Mouse (Mus musculus): Measurements from ENCODE around the gene Eif3l. TPM values are rescaled to one million over a fixed set of nuclear protein-coding genes. Genes with fewer than 3 reads are reported as not detected.

The Eif3l gene
- polyA plus RNA-seq, 1 experiment from 2014 or later = 135 TPM

GRCm38 (mm10) chr15:79093083-79093839, 18.3 kb downstream of the Eif3l start:
- H3K27ac ChIP-seq (replicated peaks) = peak overlapping the region; percentile 77
- no peaks in the 10 kb centered on the region for H3K27me3 ChIP-seq (ENCODE audit: control insufficient read depth, insufficient read depth, low read length)
- no peaks in the 10 kb centered on the region for H3K9me3 ChIP-seq (ENCODE audit: control insufficient read depth, low read length)
- DNase-seq (ENCODE audit: low spot score) (peak; percentile 52), ATAC-seq (ENCODE audit: low FRiP score, low TSS enrichment) (peak; percentile 48; the same call in 1 of the 2 replicates)
- TF ChIP-seq EP300 (optimal IDR thresholded peaks at IDR 0.05) = no peak
- TF ChIP-seq CTCF (IDR thresholded peaks at IDR 0.05; ENCODE audit: low read depth) = peak; percentile 87
- H3K9ac ChIP-seq (ENCODE audit: low read length) = peak overlapping the region; percentile 13; the same call in 1 of the 2 replicates
- WGBS = 41% methylated on average over 7 of the region's 7 CpGs
- H3K36me3 ChIP-seq (ENCODE audit: control insufficient read depth, insufficient read depth, low read length) = peaks cover 7% of the 10 kb centered on the region; the same call in 1 of the 2 replicates
- peaks cover 9% of the 10 kb centered on the region for H3K4me1 ChIP-seq (replicated peaks; ENCODE audit: control insufficient read depth, insufficient read depth)
- H3K4me2 ChIP-seq (replicated peaks; ENCODE audit: low read depth) = no peak overlapping the region
- no peak overlapping the region for H3K4me3 ChIP-seq (ENCODE audit: low read depth, low read length)

DNA sequence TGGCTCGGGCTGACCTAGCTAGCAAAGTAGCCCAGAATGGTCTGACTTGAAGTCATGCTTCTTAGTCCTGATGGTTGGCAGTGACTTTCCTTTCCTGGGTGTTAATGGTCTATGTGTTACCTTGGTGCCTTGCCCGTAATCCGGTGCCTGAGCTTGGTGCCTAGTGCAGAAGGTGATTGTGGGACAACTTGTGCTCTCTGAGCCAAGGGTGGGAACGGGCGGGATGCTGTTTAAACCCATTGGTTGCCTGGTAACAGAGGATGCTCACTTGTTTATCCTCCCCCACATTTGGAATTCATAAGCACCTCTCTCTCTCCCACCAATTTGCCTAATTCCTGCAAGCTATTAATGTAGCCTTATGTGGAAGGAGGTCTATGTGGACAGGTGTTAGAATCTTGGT, 20.5 kb downstream of the Eif3l start:
- H3K4me2 ChIP-seq (replicated peaks; ENCODE audit: low read depth) = no peak overlapping the region
- H3K27ac ChIP-seq (replicated peaks) = 0 out of 2 replicates have a peak overlapping the region, but pooled peaks have one; percentile 24
- H3K9ac ChIP-seq (ENCODE audit: low read length) = no peak overlapping the region
- TF ChIP-seq CTCF (IDR thresholded peaks at IDR 0.05; ENCODE audit: low read depth) (no peak), EP300 (optimal IDR thresholded peaks at IDR 0.05) (no peak)
- ATAC-seq (ENCODE audit: low FRiP score, low TSS enrichment) (no peak), DNase-seq (ENCODE audit: low spot score) (no peak)
- no peak overlapping the region for H3K4me3 ChIP-seq (ENCODE audit: low read depth, low read length)
- no peaks in the 10 kb centered on the region for H3K9me3 ChIP-seq (ENCODE audit: control insufficient read depth, low read length)
- H3K4me1 ChIP-seq (replicated peaks; ENCODE audit: control insufficient read depth, insufficient read depth) = peaks cover 16% of the 10 kb centered on the region
- 76% methylated on average over 5 of the region's 5 CpGs for WGBS
- H3K36me3 ChIP-seq (ENCODE audit: control insufficient read depth, insufficient read depth, low read length) = peaks cover 4% of the 10 kb centered on the region; the same call in 1 of the 2 replicates
- H3K27me3 ChIP-seq (ENCODE audit: control insufficient read depth, insufficient read depth, low read length) = no peaks in the 10 kb centered on the region

- WGBS = 50% methylated on average over 3 of the region's 3 CpGs
- ATAC-seq (ENCODE audit: low FRiP score, low TSS enrichment) = no peak
- TF ChIP-seq CTCF (IDR thresholded peaks at IDR 0.05; ENCODE audit: low read depth) = no peak
- TF ChIP-seq EP300 (optimal IDR thresholded peaks at IDR 0.05) = no peak
- Histone ChIP-seq H3K4me2 (replicated peaks; ENCODE audit: low read depth) (no peak overlapping the region), H3K27me3 (ENCODE audit: control insufficient read depth, insufficient read depth, low read length) (no peaks in the 10 kb centered on the region), H3K36me3 (ENCODE audit: control insufficient read depth, insufficient read depth, low read length) (no peaks in the 10 kb centered on the region; the same call in 1 of the 2 replicates), H3K4me3 (ENCODE audit: low read depth, low read length) (no peak overlapping the region), H3K9ac (ENCODE audit: low read length) (no peak overlapping the region), H3K4me1 (replicated peaks; ENCODE audit: control insufficient read depth, insufficient read depth) (peaks cover 19% of the 10 kb centered on the region), H3K27ac (replicated peaks) (peak overlapping the region; percentile 94), H3K9me3 (ENCODE audit: control insufficient read depth, low read length) (no peaks in the 10 kb centered on the region)
- DNase-seq (ENCODE audit: low spot score) = no peak
Measured at GRCm38 (mm10) chr15:79096556-79096955, 21.6 kb downstream of the Eif3l start.

DNA sequence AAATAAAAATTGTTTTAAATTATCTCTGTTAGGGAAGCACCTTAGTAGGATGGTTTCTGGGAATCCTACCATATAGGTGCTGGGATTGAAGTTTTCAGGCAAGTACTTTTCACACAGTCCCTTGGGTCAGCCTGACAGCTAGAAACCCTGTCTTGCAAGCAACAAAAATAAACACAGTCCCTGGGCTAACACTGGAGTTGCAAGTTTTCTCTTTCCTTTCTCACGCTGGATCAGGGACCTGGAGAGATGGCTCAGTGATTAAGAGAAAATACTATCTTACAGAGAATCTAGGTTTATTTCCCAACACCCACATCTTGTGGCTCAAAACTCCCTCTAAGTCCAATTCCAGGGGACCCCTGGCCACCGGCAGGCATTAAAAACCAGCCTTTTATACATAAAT, 22.2 kb downstream of the Eif3l start:
- DNase-seq (ENCODE audit: low spot score) (no peak), ATAC-seq (ENCODE audit: low FRiP score, low TSS enrichment) (no peak)
- Histone ChIP-seq H3K9ac (ENCODE audit: low read length) (peak overlapping the region; percentile 38; the same call in 1 of the 2 replicates), H3K4me1 (replicated peaks; ENCODE audit: control insufficient read depth, insufficient read depth) (peaks cover 19% of the 10 kb centered on the region), H3K27me3 (ENCODE audit: control insufficient read depth, insufficient read depth, low read length) (no peaks in the 10 kb centered on the region), H3K4me3 (ENCODE audit: low read depth, low read length) (no peak overlapping the region), H3K27ac (replicated peaks) (peak overlapping the region; percentile 94), H3K4me2 (replicated peaks; ENCODE audit: low read depth) (peak overlapping the region; percentile 42), H3K9me3 (ENCODE audit: control insufficient read depth, low read length) (no peaks in the 10 kb centered on the region), H3K36me3 (ENCODE audit: control insufficient read depth, insufficient read depth, low read length) (no peaks in the 10 kb centered on the region; the same call in 1 of the 2 replicates)
- 10% methylated on average over 2 of the region's 2 CpGs for WGBS
- TF ChIP-seq EP300 (optimal IDR thresholded peaks at IDR 0.05) = no peak
- TF ChIP-seq CTCF (IDR thresholded peaks at IDR 0.05; ENCODE audit: low read depth) = no peak

DNA sequence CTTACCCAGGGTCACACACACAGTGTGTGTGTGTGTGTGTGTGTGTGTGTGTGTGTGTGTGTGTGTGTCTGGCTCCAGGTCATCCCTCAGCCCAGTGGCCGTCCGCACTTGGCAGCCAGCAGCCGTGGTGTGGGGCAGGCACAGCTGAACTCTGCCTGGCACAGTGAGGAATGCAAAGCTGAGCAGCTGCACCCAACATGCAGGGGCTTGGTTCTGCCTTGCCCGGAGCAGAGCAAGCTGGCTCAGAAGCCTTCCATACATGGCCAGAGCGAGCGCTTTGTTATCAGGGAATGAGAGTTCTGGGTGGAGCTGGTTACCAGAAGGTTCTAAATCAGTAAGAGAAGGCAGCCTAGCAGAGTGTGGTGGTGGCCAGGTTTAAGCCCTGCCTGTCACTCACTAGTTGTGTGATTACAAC, 22.6 kb downstream of the Eif3l start:
- no peaks in the 10 kb centered on the region; the same call in 1 of the 2 replicates for H3K36me3 ChIP-seq (ENCODE audit: control insufficient read depth, insufficient read depth, low read length)
- peak; percentile 75 for DNase-seq (ENCODE audit: low spot score)
- no peak for TF ChIP-seq EP300 (optimal IDR thresholded peaks at IDR 0.05)
- TF ChIP-seq CTCF (IDR thresholded peaks at IDR 0.05; ENCODE audit: low read depth) = no peak
- no peaks in the 10 kb centered on the region for H3K9me3 ChIP-seq (ENCODE audit: control insufficient read depth, low read length)
- WGBS = 9% methylated on average over 6 of the region's 6 CpGs
- H3K9ac ChIP-seq (ENCODE audit: low read length) = peak overlapping the region; percentile 38
- peaks cover 19% of the 10 kb centered on the region for H3K4me1 ChIP-seq (replicated peaks; ENCODE audit: control insufficient read depth, insufficient read depth)
- peak overlapping the region; percentile 42 for H3K4me2 ChIP-seq (replicated peaks; ENCODE audit: low read depth)
- H3K27me3 ChIP-seq (ENCODE audit: control insufficient read depth, insufficient read depth, low read length) = no peaks in the 10 kb centered on the region
- no peak overlapping the region for H3K4me3 ChIP-seq (ENCODE audit: low read depth, low read length)
- ATAC-seq (ENCODE audit: low FRiP score, low TSS enrichment) = peak; percentile 85
- peak overlapping the region; percentile 94 for H3K27ac ChIP-seq (replicated peaks)

GRCm38 (mm10) chr15:79098220-79098619, 23.2 kb downstream of the Eif3l start:
- Histone ChIP-seq H3K27ac (replicated peaks) (peak overlapping the region; percentile 94), H3K9me3 (ENCODE audit: control insufficient read depth, low read length) (no peaks in the 10 kb centered on the region), H3K4me2 (replicated peaks; ENCODE audit: low read depth) (no peak overlapping the region), H3K36me3 (ENCODE audit: control insufficient read depth, insufficient read depth, low read length) (no peaks in the 10 kb centered on the region; the same call in 1 of the 2 replicates), H3K27me3 (ENCODE audit: control insufficient read depth, insufficient read depth, low read length) (no peaks in the 10 kb centered on the region), H3K9ac (ENCODE audit: low read length) (peak overlapping the region; percentile 27), H3K4me3 (ENCODE audit: low read depth, low read length) (no peak overlapping the region), H3K4me1 (replicated peaks; ENCODE audit: control insufficient read depth, insufficient read depth) (peaks cover 19% of the 10 kb centered on the region)
- DNase-seq (ENCODE audit: low spot score) = no peak
- TF ChIP-seq EP300 (optimal IDR thresholded peaks at IDR 0.05) (no peak), CTCF (IDR thresholded peaks at IDR 0.05; ENCODE audit: low read depth) (no peak)
- ATAC-seq (ENCODE audit: low FRiP score, low TSS enrichment) = peak; percentile 14; the same call in 1 of the 2 replicates
- WGBS = 52% methylated on average over 5 of the region's 5 CpGs

All from stomach, postnatal 0 days (tissue).